Mouse (Mus musculus) stomach, postnatal 0 days (tissue): ENCODE data around the gene Chuk.
"Not testable (repeated sequence)": the region's sequence is repeated elsewhere in the genome, so short reads cannot be mapped to it uniquely, and the experiment has no call there.

Experiments
- CTCF ChIP-seq: IDR thresholded peaks from 2 replicates; pipeline ENCODE4 v1.5.1; 2016; ENCODE audit warnings: antibody characterized with exemption, low read depth, mild to moderate bottlenecking, moderate library complexity
- EP300 ChIP-seq: optimal IDR thresholded peaks from 2 replicates; pipeline ENCODE3; 2016; ENCODE audit warnings: antibody characterized with exemption

DNA sequence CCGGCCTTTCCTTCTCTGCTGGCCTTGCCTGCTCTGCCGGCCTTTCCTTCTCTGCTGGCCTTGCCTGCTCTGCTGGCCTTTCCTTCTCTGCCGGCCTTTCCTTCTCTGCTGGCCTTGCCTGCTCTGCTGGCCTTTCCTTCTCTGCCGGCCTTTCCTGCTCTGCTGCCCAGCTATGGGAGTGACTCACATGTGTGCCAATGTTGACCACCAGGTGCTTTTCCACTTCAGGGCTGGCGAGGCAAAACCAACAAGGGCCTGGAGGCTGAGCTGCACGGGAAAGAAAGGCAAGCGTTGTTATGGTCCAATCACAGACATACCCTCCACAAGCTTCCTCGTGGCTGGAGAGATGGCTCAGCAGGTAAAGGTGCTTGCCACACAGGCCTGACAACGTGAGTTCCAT lies 13.4 kb upstream of the Chuk start:
- TF ChIP-seq CTCF, EP300: not testable (repeated sequence)
